Mouse (Mus musculus) ovary, postnatal 10 days (tissue): ENCODE results near the gene Col9a2.

Experiments
- DNase-seq: peaks from one replicate; pipeline ENCODE4 v3.0.0; 2022; ENCODE audit warnings: low spot score

Gene Col9a2

GRCm38 (mm10) chr4:121039331-121040115 lies at the start of gene Col9a2:
Col9a2 (plus strand) TSS chr4:121039385.
- no peak for DNase-seq

- no peak for DNase-seq
Measured at GRCm38 (mm10) chr4:120992284-120992683, 46.9 kb upstream of the Col9a2 start.

GRCm38 (mm10) chr4:120993025-120993424 lies 46.2 kb upstream of the Col9a2 start:
- DNase-seq, result no peak

GRCm38 (mm10) chr4:120995911-120996310 lies 43.3 kb upstream of the Col9a2 start:
- DNase-seq, result no peak

- DNase-seq, result no peak
Measured at GRCm38 (mm10) chr4:121001042-121001441, 38.1 kb upstream of the Col9a2 start.

- DNase-seq, result no peak
Measured at GRCm38 (mm10) chr4:121001659-121002058, 37.5 kb upstream of the Col9a2 start.

DNA sequence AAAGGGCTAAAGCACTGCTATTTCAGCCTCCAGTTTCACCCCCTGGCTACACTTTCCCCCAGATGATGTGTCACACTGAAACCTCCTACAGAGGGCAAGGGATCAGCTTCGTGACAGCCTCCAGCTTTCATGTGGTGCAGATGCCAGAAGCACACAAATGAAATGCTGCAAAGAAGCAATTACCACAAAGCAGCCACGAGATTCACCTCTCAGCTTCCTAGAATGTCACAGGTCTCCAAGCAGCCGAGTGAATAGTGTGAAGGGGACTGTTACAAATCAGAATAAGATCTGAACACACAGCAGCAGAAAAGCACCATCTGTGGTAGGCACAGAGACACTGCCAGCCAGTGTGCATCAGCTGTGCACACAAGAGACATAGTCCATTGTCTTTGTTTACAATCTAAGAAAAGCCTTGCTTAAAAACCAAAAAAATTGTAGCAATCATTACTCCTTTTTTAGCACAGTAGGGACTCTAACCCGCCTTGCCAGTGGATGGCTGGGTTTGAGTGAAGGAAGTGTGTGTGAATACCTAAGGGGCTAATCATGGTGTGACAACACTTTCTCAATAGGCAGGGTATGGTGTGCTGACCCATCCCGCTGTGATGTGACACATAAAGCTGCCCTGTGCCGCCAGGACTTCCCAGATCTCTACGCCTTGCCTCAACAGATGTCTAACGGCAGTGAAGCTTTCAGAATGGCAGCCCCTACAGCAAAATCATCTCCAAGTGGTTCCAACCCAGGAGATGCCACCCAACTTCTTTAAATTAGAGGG lies 36.6 kb upstream of the Col9a2 start:
- no peak for DNase-seq

DNA sequence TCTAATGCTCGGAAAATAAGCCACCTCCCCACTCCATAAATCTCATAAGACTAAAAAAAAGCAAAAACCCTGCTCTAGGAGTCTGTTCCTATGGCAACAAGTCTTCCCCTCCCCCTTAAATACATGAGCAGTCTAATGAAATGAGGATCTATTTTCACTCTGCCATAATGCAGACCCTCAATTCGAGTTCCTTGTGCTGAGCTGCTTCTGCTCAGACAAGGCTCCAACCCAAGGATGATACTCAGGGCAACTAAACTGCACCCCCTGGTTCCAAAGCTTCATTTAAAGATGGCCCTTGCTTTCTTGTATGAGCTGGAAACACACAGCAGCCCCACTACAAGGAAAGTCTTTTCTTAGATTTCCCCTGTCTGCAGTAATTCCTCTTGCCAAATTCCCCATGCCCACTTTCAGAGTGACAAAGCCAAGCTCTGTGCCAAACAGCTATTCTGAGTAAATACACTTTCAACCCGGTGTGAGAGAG lies 35.5 kb upstream of the Col9a2 start:
- no peak for DNase-seq

GRCm38 (mm10) chr4:121004679-121005078 lies 34.5 kb upstream of the Col9a2 start:
- DNase-seq, result no peak

- no peak for DNase-seq
Measured at GRCm38 (mm10) chr4:121007006-121007405, 32.2 kb upstream of the Col9a2 start.

DNA sequence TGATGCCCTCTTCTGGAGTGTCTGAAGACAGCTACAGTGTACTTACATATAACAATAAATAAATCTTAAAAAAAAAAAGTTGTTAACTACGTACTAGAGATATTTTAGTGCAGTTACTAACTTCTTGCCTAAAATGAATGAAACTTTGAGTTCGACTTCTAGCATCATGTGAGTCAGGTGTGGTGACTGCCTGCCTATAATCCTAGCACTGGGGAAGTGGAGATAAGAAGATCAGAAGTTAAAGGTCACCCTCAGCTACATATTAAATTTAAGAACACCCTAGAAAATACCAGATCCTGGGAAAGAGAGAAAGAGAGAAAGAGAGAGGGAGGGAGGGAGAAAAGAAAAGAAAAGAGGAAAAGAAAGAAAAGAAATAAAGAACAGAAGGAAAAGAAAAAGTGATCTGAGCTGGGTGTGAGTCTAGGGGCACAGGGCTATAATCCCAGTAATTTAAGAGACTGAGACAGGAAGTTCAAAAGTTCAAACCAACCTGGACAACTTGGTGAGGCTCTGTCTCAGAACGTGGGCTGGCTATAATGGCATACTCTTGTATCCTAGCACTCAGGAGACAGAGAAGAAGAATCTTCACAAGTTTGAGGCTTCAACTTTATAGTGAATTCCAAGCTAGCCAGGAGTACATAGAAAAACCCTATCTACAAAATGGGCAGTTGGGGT lies 31.0 kb upstream of the Col9a2 start:
- no peak for DNase-seq

DNA sequence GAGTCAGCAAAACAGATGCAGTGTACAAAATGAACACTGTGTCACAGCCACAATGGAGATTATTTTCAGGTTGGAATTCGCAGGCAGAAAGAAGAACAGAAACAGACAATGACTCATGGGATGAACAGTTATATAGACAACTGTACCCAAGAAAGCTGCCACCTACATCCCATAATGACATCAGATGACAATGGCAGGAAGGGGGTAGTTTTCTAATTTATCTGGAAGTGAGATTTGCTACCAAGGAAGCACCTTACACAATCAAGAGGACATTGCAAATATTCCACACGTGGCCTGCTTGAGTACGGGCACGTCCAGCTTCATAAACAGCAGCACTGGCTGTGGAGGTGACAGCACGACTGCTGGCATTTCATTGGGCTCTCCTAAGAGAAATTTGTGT lies 30.0 kb upstream of the Col9a2 start:
- no peak for DNase-seq

- no peak for DNase-seq
Measured at GRCm38 (mm10) chr4:121010770-121011549, 28.2 kb upstream of the Col9a2 start.

DNA sequence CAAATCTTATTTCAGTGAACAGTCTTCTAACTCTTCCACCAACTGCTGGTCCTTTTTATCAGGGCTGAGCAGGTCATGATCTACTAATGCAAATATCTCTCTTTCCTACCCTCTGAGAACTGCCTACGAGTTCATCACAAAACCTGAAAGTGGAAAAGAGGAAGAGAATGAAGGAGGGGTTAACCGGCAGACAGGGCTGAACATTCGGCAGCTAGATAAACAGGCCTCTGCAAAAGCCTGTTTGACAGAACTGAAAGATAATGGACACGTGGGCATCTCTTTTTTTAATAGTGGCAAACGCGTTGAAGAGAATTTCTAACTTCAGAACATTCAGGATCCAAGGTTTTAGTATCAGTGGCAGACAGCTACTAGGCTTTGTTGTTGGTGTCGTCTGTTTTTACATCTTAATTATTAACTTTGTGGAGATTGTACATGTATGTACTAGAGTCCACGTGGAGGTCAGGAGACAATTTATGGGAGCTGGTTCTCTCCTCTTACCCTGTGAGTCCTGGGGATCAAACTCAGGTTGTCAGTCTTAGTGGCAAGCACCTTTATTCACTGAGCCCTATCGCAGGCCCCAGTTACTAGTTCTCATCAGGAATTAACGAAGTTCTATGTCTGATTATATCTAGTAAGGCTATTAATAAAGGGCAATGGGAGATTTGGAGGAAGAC lies 24.5 kb upstream of the Col9a2 start:
- no peak for DNase-seq

DNA sequence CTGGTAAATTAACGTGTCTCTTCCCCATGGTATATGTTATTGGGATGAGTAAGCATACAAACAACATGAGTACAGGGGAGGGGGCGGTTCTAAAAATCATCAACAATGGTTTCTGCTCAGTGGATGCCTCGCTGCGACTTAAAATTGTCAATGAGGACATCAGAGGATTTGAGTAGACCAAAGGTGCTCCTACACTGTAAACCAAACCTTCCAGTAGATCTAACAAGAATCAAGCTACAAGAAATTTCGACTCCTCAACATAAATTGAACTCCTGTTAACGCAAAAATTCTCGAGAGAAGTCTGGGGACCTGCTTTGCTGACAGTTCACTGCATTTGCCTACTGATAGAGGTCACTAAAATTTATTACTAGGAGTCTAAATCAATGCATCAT lies 23.9 kb upstream of the Col9a2 start:
- no peak for DNase-seq

- DNase-seq, result peak; percentile 18
Measured at GRCm38 (mm10) chr4:121016021-121016898, 22.9 kb upstream of the Col9a2 start.

DNA sequence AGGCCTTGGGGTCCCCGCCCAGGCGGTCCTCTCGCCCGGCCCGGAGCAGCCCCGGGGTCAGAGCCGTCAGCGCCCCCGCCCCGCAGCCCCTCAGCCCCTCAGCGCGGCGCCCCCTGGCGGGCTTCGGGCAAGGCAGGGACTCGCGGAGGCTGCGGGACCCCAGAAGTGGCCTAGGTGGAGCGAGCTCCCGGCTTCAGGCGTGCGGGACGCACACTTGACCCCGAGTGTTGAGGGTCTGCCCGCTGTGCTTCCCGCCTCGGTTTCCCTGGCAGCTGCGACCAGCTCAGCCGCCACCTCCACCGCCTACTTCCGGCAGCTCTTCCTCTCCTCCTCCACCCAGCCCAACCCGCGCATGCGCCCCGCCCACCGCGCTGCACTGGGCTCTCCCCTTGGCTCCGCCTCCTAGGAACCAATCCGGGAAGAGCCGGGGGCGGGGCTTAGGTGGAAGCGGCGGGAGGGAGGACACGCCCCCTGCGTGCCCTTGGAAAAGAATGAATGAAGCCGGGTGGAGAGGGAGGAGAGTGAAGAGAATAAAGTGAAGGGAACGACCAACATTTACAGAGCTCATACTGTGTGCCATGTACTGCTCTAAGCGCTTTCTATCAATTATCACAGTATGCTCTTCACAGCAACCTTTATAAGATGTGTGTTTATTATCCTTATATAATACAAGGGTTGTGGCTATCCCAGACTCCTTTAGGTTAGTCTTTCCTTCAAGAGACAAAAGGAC lies 22.1 kb upstream of the Col9a2 start, which contains the start of gene Smap2:
TSS of gene Smap2 (minus strand) at position 320 of the 730 bp plus-strand sequence.
- DNase-seq, result peak; percentile 95

- no peak for DNase-seq
Measured at GRCm38 (mm10) chr4:121018250-121018649, 20.9 kb upstream of the Col9a2 start.

- no peak for DNase-seq
Measured at GRCm38 (mm10) chr4:121020040-121020790, 19.0 kb upstream of the Col9a2 start.
